Mouse (Mus musculus) intestine, embryonic 15.5 days (tissue): ENCODE results near the gene Qk. TPM values are rescaled to one million over a fixed set of nuclear protein-coding genes. Genes with fewer than 3 reads are reported as not detected.

Experiments
- ATAC-seq: fragments of 200-750 bp; cut with Nextera tagmentation; 2 replicates; pipeline ENCODE4 v1.8.0; 2017; ENCODE audit warnings: moderate TSS enrichment, moderate library complexity
- H3K27ac ChIP-seq: fragments of 300-500 bp; sonication (generic); 2 replicates; pipeline ENCODE4 v1.5.1; 2015; ENCODE audit warnings: mild to moderate bottlenecking, inconsistent platforms
- H3K27me3 ChIP-seq: fragments of 300-500 bp; sonication (generic); replicated peaks from 2 replicates; pipeline ENCODE4 v1.6.1; 2015; ENCODE audit warnings: inconsistent platforms
- H3K36me3 ChIP-seq: fragments of 300-500 bp; sonication (generic); 2 replicates; pipeline ENCODE4 v1.6.1; 2015; ENCODE audit warnings: inconsistent platforms
- H3K4me1 ChIP-seq: fragments of 300-500 bp; sonication (generic); replicated peaks from 2 replicates; pipeline ENCODE4 v1.6.1; 2015; ENCODE audit warnings: inconsistent platforms
- H3K4me2 ChIP-seq: fragments of 300-500 bp; sonication (generic); replicated peaks from 2 replicates; pipeline ENCODE4 v1.6.1; 2015; ENCODE audit warnings: mild to moderate bottlenecking, inconsistent platforms
- H3K4me3 ChIP-seq: fragments of 300-500 bp; sonication (generic); replicated peaks from 2 replicates; pipeline ENCODE4 v1.5.1; 2015; ENCODE audit warnings: inconsistent platforms
- H3K9ac ChIP-seq: fragments of 300-500 bp; sonication (generic); 2 replicates; pipeline ENCODE4 v1.6.1; 2015; ENCODE audit warnings: inconsistent platforms
- H3K9me3 ChIP-seq: fragments of 300-500 bp; sonication (generic); 2 replicates; pipeline ENCODE4 v1.6.1; 2016; ENCODE audit warnings: inconsistent platforms
- WGBS: fragments of 180-500 bp; shearing (Covaris S2); methylation state at CpG from one replicate; pipeline ENCODE4 v1.1.7; 2015; 5-methylcytosine and 5-hydroxymethylcytosine counted together
- polyA plus RNA-seq: library from polyadenylated mRNA; unstranded; fragments of >200 nt; fragmentation: Nextera tagmentation; extraction: Ambion mirVana; gene quantifications from 2 replicates; pipeline ENCODE4 v1.2.1, GENCODE M21; 2015

Qk gene
- polyA plus RNA-seq, 1 experiment from 2014 or later, result 13.0 TPM

DNA sequence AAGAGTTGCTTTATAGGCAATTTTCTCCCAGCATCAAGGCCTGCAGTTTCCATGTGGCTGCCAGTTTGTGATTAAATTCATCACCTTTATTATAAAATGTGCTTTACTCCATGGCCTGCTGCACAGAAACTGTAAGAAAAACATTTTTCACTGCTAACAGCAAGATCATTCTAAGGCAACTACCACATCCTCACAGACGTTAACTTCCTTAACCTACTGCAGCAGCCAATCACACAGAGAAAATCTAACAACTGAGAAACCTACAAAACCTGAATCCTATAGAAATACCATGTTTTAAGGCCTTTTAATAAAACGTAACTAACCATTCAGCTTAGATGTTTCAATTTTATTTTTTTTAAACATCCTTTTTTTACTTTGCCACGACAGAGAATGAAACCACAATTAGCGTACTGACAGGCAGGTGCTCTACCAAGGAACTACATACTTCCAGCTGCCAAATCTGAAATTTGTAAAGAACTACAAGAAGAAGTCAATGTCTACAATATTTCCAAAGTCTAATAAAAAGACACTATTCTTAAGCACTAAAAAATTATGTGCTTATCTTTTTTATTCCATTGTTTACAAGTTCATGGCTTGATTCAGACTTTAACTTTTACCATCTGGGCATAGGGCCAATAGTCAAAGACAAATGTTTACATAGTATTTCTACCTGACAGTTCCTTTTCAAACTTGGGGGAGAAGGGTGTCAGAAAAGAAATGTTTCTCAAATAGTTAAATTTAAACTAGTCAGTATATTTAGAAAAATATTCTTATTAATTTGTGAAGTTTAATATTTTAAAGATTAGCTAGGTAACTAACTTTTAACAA lies 18.5 kb downstream of the Qk start:
- no peaks in the 10 kb centered on the region for H3K4me1 ChIP-seq
- no peak overlapping the region for H3K9ac ChIP-seq
- 0 out of 2 replicates have a peak, but pooled peaks cover 4% of the 10 kb centered on the region for H3K27me3 ChIP-seq
- no peaks in the 10 kb centered on the region for H3K9me3 ChIP-seq
- ATAC-seq, result no peak
- WGBS, result 51% methylated on average over 4 of the region's 4 CpGs
- H3K4me2 ChIP-seq, result no peak overlapping the region
- H3K36me3 ChIP-seq, result no peaks in the 10 kb centered on the region
- H3K27ac ChIP-seq, result no peak overlapping the region
- H3K4me3 ChIP-seq, result no peak overlapping the region

DNA sequence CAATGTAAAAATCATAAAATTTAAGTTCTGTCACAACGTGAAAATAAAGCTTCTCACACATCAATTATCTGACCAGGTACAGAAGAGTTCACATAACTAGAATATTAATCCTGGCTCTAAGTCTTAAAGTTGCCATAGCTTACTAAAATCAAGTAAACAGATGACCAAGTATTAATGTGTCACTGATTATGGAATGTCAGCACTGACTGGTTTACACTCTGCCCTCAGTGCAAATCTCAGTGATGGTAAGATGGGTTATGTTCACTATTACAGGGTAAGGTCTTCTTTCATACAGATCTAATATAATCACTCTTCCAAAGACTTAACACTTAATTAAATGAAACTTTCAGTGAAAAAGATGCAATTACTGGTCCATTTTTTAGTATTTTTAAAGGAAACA lies 20.3 kb downstream of the Qk start:
- ATAC-seq, result no peak
- no peaks in the 10 kb centered on the region for H3K4me1 ChIP-seq
- 77% methylated on average over 1 of the region's 1 CpGs for WGBS

DNA sequence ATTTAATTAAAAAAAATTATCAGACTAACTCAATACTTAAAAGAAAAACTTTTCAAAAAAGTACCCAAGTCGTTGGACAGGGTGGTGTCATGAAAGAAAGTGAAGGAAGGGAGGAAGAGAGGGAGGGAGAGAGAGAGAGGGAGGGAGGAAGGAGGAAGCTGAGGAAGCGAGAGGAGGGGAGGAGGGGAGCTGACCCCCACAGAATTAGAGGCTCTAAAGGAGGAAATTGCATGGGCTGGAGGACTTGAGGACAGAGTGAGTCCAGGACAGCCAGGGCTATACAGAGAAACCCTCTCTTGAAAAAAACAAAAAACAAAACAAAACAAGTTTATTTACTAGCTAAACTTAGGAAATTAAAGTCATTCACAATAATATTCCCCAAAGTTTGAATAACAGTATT lies 27.1 kb downstream of the Qk start:
- Histone ChIP-seq H3K27ac (no peak overlapping the region), H3K4me2 (no peak overlapping the region), H3K27me3 (no peaks in the 10 kb centered on the region), H3K9me3 (no peaks in the 10 kb centered on the region), H3K4me1 (no peaks in the 10 kb centered on the region), H3K9ac (no peak overlapping the region), H3K36me3 (no peaks in the 10 kb centered on the region), H3K4me3 (no peak overlapping the region)
- WGBS, result 65% methylated on average over 2 of the region's 2 CpGs
- ATAC-seq, result no peak

More for the DNA sequence above, 20.3 kb downstream of the Qk start:
- Histone ChIP-seq H3K4me3 (no peak overlapping the region), H3K9me3 (no peaks in the 10 kb centered on the region), H3K9ac (no peak overlapping the region), H3K36me3 (no peaks in the 10 kb centered on the region), H3K27ac (no peak overlapping the region), H3K4me2 (no peak overlapping the region), H3K27me3 (0 out of 2 replicates have a peak, but pooled peaks cover 4% of the 10 kb centered on the region)

DNA sequence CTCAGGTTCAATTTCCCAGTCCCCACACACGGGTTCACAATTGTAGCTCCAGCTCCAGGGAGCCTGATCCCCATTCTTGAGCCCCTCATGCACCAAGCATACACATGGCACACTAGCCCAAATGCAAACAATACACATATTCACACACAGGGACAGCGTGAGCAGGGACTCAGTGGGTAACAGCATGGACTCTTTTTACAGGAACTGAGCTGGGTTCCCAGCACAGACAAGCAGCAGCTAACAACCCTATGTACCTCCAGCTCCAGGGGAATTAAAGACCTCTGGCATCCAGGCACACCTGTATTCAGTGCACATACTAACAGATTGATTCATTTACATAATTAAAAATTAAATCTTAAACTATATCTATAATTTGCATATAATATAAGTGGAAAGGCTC lies 34.9 kb downstream of the Qk start:
- no peak overlapping the region for H3K4me3 ChIP-seq

DNA sequence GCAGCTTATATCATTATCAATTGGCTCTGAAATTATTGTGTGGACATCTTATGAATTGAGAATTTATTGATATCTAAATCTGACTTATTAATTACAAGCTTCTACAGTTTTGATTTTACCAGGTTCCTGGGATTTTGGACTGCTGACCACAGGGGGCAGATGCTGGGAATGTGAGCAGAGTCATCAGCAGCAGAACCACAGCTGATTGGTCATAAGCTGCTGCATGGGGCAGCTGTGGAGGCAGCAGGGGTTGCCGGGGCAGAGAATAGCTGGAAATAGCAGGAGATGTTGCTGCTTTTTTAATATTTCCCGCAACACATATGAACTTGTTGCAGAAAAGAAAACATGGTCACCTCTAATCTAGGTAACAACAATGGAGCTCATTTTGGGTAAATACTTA lies 40.1 kb downstream of the Qk start:
- no peaks in the 10 kb centered on the region for H3K4me1 ChIP-seq
- H3K27me3 ChIP-seq, result no peaks in the 10 kb centered on the region
- no peak for ATAC-seq
- no peak overlapping the region for H3K9ac ChIP-seq
- H3K27ac ChIP-seq, result no peak overlapping the region
- H3K4me3 ChIP-seq, result no peak overlapping the region
- no peaks in the 10 kb centered on the region for H3K9me3 ChIP-seq
- H3K36me3 ChIP-seq, result no peaks in the 10 kb centered on the region
- 89% methylated on average over 2 of the region's 2 CpGs for WGBS
- no peak overlapping the region for H3K4me2 ChIP-seq

More for the DNA sequence above, 34.9 kb downstream of the Qk start:
- no peak overlapping the region for H3K4me2 ChIP-seq
- H3K4me1 ChIP-seq, result 0 out of 2 replicates have a peak, but pooled peaks cover 2% of the 10 kb centered on the region
- H3K27me3 ChIP-seq, result no peaks in the 10 kb centered on the region
- 71% methylated on average over 2 of the region's 2 CpGs for WGBS
- ATAC-seq, result no peak
- no peaks in the 10 kb centered on the region for H3K36me3 ChIP-seq
- no peak overlapping the region for H3K27ac ChIP-seq
- H3K9me3 ChIP-seq, result no peaks in the 10 kb centered on the region
- no peak overlapping the region for H3K9ac ChIP-seq

DNA sequence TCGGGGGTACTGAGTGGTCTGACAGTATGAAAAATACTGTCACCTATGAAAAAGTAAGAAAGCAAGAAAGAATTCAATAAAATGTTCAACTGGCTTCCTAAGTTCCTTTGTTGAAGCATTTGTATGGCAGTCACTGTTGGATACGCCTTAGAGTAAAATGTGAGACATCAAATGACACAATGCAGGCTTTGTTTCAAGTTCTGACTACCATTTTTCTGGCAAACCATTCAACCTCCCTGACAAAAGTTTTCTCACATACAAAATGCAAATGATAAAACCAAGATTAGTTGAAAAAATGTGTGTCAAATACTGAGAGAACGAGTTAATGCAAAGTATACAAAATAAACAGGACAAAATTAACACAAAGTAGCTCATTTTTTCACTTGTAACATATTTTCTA lies 50.1 kb downstream of the Qk start:
- 76% methylated on average over 3 of the region's 3 CpGs for WGBS
- Histone ChIP-seq H3K36me3 (no peaks in the 10 kb centered on the region), H3K4me2 (no peak overlapping the region), H3K9ac (no peak overlapping the region), H3K27ac (no peak overlapping the region), H3K27me3 (no peaks in the 10 kb centered on the region), H3K4me3 (no peak overlapping the region), H3K9me3 (no peaks in the 10 kb centered on the region), H3K4me1 (no peaks in the 10 kb centered on the region)
- no peak for ATAC-seq

DNA sequence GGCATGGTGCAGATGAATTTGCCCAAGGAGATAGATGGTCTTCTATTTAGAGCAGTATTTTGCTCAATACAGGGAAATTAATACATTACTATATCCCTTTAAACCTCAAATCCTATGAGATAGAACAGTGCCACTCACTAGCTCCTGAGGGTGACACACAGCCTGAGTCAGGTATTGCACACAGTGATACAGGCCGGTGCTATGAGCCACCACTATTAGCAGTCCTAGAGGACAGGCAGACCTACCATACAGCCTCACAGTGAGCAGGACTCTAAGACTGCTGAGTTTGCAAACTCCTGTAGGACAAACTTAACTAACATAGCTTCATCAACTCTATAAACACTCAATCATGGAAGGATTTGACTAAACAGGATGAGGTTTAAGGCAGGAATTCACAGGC lies 51.2 kb downstream of the Qk start:
- ATAC-seq, result no peak
- H3K4me1 ChIP-seq, result no peaks in the 10 kb centered on the region
- H3K9me3 ChIP-seq, result no peaks in the 10 kb centered on the region
- H3K27ac ChIP-seq, result no peak overlapping the region
- no peak overlapping the region for H3K9ac ChIP-seq
- 89% methylated on average over 1 of the region's 1 CpGs for WGBS
- H3K36me3 ChIP-seq, result no peaks in the 10 kb centered on the region
- no peaks in the 10 kb centered on the region for H3K27me3 ChIP-seq
- no peak overlapping the region for H3K4me2 ChIP-seq
- no peak overlapping the region for H3K4me3 ChIP-seq

DNA sequence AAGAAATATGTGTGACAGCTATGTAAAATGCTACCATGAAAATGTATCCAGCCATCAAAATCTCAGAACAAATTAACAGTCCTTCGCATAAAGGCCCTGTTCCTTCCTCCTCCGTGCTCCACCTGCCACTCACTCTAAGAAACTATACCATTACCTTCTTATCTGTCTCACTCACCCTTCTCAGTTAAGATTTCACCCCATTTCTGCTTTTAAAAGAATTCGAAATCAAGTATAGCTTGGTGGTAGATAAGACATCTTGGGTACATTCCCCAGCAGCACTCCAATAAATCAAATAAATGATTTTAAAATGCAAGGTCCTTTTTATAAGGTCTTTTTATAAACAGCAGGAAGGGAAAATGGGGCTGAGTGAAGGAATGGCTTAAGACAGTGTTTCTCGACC lies 53.4 kb downstream of the Qk start:
- Histone ChIP-seq H3K4me2 (no peak overlapping the region), H3K9ac (no peak overlapping the region), H3K27me3 (no peaks in the 10 kb centered on the region), H3K4me3 (no peak overlapping the region), H3K36me3 (no peaks in the 10 kb centered on the region), H3K4me1 (no peaks in the 10 kb centered on the region), H3K9me3 (no peaks in the 10 kb centered on the region), H3K27ac (no peak overlapping the region)
- 81% methylated on average over 4 of the region's 4 CpGs for WGBS
- ATAC-seq, result no peak

DNA sequence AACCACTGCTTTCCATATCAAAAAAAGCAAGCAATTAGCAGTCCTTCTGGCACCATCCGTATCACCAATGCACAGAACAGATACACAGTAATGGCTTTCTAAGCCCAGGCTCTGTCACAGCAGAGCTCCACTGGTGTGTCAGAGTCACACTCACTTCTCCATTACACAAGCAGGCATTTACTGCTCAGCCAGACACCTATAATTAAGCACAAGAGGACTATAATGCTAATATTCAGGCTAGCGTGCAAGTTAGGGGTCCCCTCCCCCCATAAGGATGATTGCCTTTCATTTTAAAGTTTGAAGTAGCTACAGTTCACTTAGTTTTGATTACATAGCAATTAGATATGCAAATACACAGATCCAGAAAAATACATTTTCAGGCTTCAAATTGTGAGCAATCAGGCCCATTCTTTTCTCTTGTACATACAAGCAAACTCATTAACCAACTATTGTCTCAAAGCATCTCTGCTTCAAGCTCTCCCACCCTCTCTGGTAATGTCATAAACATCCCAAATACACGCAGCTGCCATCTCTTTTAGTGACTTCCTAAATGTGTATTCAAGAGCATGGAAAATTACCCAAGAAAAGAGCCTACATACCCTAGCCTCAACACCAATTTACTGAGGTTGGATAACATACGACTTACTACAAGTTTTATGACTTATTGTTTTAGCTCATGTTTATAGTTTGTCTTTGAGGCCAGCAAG lies 68.2 kb downstream of the Qk start:
- WGBS, result 59% methylated on average over 4 of the region's 4 CpGs

DNA sequence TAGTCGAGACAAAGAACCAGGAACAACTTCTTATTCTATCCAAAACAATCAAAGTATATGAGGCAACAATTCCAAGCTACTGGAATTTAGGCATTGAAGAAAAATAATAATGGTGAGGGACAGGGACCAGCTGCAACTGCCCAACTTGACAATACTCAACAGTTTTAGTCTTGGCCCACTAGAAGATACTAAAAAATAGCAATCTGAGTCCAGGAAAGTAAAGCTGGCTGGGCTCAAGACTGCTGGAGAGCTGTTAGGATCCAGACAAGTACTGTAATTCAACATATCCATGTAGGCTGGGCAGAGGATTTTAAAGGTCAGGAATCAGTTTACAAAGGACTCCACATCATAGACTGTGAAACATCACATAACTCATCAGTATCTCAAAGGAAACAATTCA lies 79.6 kb downstream of the Qk start:
- Histone ChIP-seq H3K36me3 (no peaks in the 10 kb centered on the region), H3K4me1 (no peaks in the 10 kb centered on the region)
- 80% methylated on average over 1 of the region's 1 CpGs for WGBS

More for the DNA sequence above, 68.2 kb downstream of the Qk start:
- H3K9me3 ChIP-seq, result no peaks in the 10 kb centered on the region
- H3K36me3 ChIP-seq, result no peaks in the 10 kb centered on the region
- no peak overlapping the region for H3K4me2 ChIP-seq
- no peaks in the 10 kb centered on the region for H3K27me3 ChIP-seq
- no peak for ATAC-seq
- no peak overlapping the region for H3K9ac ChIP-seq
- H3K27ac ChIP-seq, result no peak overlapping the region
- no peak overlapping the region for H3K4me3 ChIP-seq
- no peaks in the 10 kb centered on the region for H3K4me1 ChIP-seq

DNA sequence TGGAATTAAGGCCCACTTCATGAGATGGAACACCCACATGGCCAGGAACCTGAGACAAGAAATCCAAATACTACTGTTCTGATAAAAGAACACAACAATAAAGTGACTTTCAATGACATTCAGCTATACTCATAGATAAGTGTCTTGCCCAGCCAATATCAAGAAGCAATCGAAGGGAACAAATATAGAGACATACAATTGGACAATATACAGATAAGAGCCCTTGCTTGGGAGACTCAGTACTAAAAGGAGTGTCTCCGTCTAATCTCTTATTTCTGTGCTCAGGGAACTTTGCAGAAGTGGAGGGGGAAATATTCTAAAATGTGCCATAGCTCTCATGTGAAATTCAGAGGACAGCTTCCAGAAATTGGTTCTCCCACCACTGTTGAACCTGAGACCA lies 83.1 kb downstream of the Qk start:
- H3K4me3 ChIP-seq, result no peak overlapping the region
- no peaks in the 10 kb centered on the region for H3K36me3 ChIP-seq
- no peak overlapping the region for H3K9ac ChIP-seq
- 91% methylated on average over 2 of the region's 2 CpGs for WGBS
- H3K27me3 ChIP-seq, result no peaks in the 10 kb centered on the region
- H3K4me1 ChIP-seq, result no peaks in the 10 kb centered on the region
- ATAC-seq, result no peak
- H3K4me2 ChIP-seq, result no peak overlapping the region
- no peaks in the 10 kb centered on the region for H3K9me3 ChIP-seq
- no peak overlapping the region for H3K27ac ChIP-seq

More for the DNA sequence above, 79.6 kb downstream of the Qk start:
- no peak overlapping the region for H3K4me3 ChIP-seq
- H3K9ac ChIP-seq, result no peak overlapping the region
- no peaks in the 10 kb centered on the region for H3K27me3 ChIP-seq
- H3K4me2 ChIP-seq, result no peak overlapping the region
- H3K9me3 ChIP-seq, result no peaks in the 10 kb centered on the region
- H3K27ac ChIP-seq, result no peak overlapping the region
- ATAC-seq, result no peak

DNA sequence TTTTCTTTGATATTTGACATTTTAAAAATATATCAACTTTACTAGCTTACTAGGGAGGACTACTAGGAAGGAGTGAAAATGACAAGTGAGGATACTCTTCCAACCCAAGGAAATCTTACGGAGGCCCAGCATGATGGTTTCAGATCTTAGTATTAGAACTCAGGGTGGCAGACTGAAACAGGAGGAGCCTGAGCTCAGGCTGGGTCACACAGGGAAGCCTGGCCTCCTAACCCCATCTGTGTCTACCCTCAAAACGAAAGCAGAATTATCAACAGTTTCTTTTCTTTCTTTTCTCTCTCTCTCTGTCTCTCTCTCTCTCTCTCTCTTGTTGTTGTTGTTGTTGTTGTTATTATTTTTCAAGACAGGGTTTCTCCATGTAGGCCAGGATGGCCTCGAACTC lies 87.2 kb downstream of the Qk start:
- H3K4me2 ChIP-seq, result no peak overlapping the region
- ATAC-seq, result no peak
- H3K27me3 ChIP-seq, result no peaks in the 10 kb centered on the region
- H3K4me1 ChIP-seq, result no peaks in the 10 kb centered on the region
- no peak overlapping the region for H3K4me3 ChIP-seq
- no peaks in the 10 kb centered on the region for H3K9me3 ChIP-seq
- no peak overlapping the region for H3K27ac ChIP-seq
- 88% methylated on average over 3 of the region's 3 CpGs for WGBS
- H3K9ac ChIP-seq, result no peak overlapping the region
- no peaks in the 10 kb centered on the region for H3K36me3 ChIP-seq
